Mouse (Mus musculus) cerebellum, postnatal 36 days (tissue): ENCODE results near the gene Ppm1l.

Source experiments
- DNase-seq, 2 experiments: peaks; one replicate each; pipeline ENCODE4 v3.0.0; 2021 to 2022; ENCODE audit warnings: mixed read lengths in 2 of 2

Ppm1l gene

GRCm38 (mm10) chr3:69606923-69607322 lies 290.3 kb downstream of the Ppm1l start:
- DNase-seq = no peak

GRCm38 (mm10) chr3:69607468-69607867 lies 290.8 kb downstream of the Ppm1l start:
- no peak for DNase-seq

GRCm38 (mm10) chr3:69607909-69608308 lies 291.2 kb downstream of the Ppm1l start:
- DNase-seq = no peak
